Mouse (Mus musculus) stomach, embryonic 16.5 days (tissue): ENCODE data around the gene Sgk1. TPM values are rescaled to one million over a fixed set of nuclear protein-coding genes. Genes with fewer than 3 reads are reported as not detected.
"Not testable (repeated sequence)": the region's sequence is repeated elsewhere in the genome, so short reads cannot be mapped to it uniquely, and the experiment has no call there.

Source experiments
- ATAC-seq: fragments of 200-750 bp; cut with Nextera tagmentation; 2 replicates; pipeline ENCODE4 v1.8.0; 2017; ENCODE audit warnings: moderate number of reproducible peaks, moderate TSS enrichment; ENCODE audit not compliant: insufficient read depth, low FRiP score
- H3K27ac ChIP-seq: fragments of 300-500 bp; sonication (generic); 2 replicates; pipeline ENCODE4 v1.5.1; 2014; ENCODE audit warnings: low read length
- H3K27me3 ChIP-seq: fragments of 300-500 bp; sonication (generic); 2 replicates; pipeline ENCODE4 v1.6.1; 2014; ENCODE audit warnings: low read length, control low read depth, mixed read lengths; ENCODE audit not compliant: control insufficient read depth, insufficient read depth
- H3K36me3 ChIP-seq: fragments of 300-500 bp; sonication (generic); 2 replicates; pipeline ENCODE4 v1.6.1; 2014; ENCODE audit warnings: low read length; ENCODE audit not compliant: control insufficient read depth, insufficient read depth
- H3K4me1 ChIP-seq: fragments of 300-500 bp; sonication (generic); 2 replicates; pipeline ENCODE4 v1.6.1; 2014; ENCODE audit warnings: low read length, control low read depth, mixed read lengths; ENCODE audit not compliant: control insufficient read depth, insufficient read depth
- H3K4me2 ChIP-seq: fragments of 300-500 bp; sonication (generic); 2 replicates; pipeline ENCODE4 v1.6.1; 2014; ENCODE audit warnings: low read depth, low read length, mixed read lengths
- H3K4me3 ChIP-seq: fragments of 300-500 bp; sonication (generic); replicated peaks from 2 replicates; pipeline ENCODE4 v1.5.1; 2014; ENCODE audit warnings: mild to moderate bottlenecking, low read length
- H3K9ac ChIP-seq: fragments of 300-500 bp; sonication (generic); 2 replicates; pipeline ENCODE4 v1.6.1; 2014; ENCODE audit warnings: low read length
- H3K9me3 ChIP-seq: fragments of 300-500 bp; sonication (generic); replicated peaks from 2 replicates; pipeline ENCODE4 v1.6.1; 2016; ENCODE audit warnings: low read length, control low read depth; ENCODE audit not compliant: control insufficient read depth
- WGBS: fragments of 180-500 bp; shearing (Covaris S2); extraction: QIAGEN DNeasy Blood & Tissue Kit; methylation state at CpG from one replicate; pipeline ENCODE4 v1.1.7; 2014; 5-methylcytosine and 5-hydroxymethylcytosine counted together
- polyA plus RNA-seq: library from polyadenylated mRNA; unstranded; fragments of >200 nt; fragmentation: Nextera tagmentation; extraction: Ambion mirVana; gene quantifications from 2 replicates; pipeline ENCODE4 v1.2.1, GENCODE M21; 2015

Gene Sgk1
- polyA plus RNA-seq, 1 experiment from 2014 or later, result 34.3 TPM

DNA sequence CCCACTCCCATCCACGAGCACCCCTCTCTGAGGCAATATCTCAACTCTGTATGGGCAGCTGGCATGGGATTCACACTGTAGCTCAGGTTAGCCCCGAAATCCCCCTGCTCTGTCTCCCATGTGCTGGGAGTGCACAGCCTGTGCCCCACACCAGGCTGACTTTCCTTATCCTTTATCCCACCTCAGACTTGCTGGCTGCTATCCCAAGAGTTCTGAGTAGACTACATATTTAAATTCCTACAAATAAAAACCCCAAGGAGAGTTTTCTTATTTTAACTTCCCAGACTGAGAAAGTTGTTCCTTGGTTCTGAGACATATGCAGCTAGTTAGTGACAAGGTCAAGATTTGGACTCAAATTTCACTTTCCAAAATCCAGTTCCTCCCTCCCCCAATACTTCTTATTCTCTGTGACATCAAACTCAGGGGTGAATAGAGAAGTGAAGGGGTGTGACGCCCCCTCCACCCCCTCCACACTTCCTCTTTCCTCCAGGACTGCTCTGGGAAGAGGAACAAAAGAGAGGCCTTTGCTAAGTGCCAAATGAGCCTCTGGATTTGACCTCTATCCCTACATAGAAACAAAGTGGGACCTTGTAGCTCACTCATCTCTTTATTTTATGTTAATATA lies 7.3 kb downstream of the Sgk1 start:
- Histone ChIP-seq H3K27me3 (no peaks in the 10 kb centered on the region), H3K4me2 (no peak overlapping the region), H3K4me1 (no peaks in the 10 kb centered on the region), H3K4me3 (no peak overlapping the region), H3K9ac (no peak overlapping the region), H3K9me3 (0 out of 2 replicates have a peak, but pooled peaks cover 2% of the 10 kb centered on the region), H3K27ac (no peak overlapping the region), H3K36me3 (no peaks in the 10 kb centered on the region)
- 64% methylated on average over 3 of the region's 3 CpGs for WGBS
- no peak for ATAC-seq

DNA sequence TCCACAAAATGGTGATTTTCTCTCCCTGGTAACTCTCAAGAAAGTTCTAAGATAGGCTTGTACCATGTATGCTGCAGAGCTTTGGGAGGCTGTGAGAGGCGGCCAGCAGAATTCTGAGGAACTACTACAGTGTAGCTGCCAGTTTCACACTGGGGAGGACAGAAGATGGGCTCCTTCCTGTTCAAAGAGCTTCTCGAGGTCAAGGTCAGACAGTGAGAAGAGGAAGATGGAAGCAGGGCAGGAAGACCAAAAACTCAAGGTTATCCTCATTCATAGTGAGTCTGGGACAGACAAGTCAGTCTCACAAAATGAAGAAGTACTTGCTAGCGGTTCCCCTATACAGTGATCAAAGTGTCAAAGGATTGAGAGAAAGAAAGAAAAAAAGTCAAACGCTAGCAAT lies 8.3 kb downstream of the Sgk1 start:
- 82% methylated on average over 4 of the region's 4 CpGs for WGBS
- H3K9ac ChIP-seq, result no peak overlapping the region
- no peak overlapping the region for H3K4me3 ChIP-seq
- H3K4me2 ChIP-seq, result no peak overlapping the region
- H3K27ac ChIP-seq, result no peak overlapping the region
- H3K27me3 ChIP-seq, result no peaks in the 10 kb centered on the region
- ATAC-seq, result no peak
- no peaks in the 10 kb centered on the region for H3K4me1 ChIP-seq
- 0 out of 2 replicates have a peak, but pooled peaks cover 2% of the 10 kb centered on the region for H3K9me3 ChIP-seq
- no peaks in the 10 kb centered on the region for H3K36me3 ChIP-seq

- H3K27ac ChIP-seq, result no peak overlapping the region
- no peak overlapping the region for H3K9ac ChIP-seq
- WGBS, result 53% methylated on average over 7 of the region's 7 CpGs
- no peaks in the 10 kb centered on the region for H3K4me1 ChIP-seq
- no peak overlapping the region for H3K4me2 ChIP-seq
- no peak for ATAC-seq
- no peaks in the 10 kb centered on the region for H3K36me3 ChIP-seq
- H3K27me3 ChIP-seq, result no peaks in the 10 kb centered on the region
- 0 out of 2 replicates have a peak, but pooled peaks cover 2% of the 10 kb centered on the region for H3K9me3 ChIP-seq
- no peak overlapping the region for H3K4me3 ChIP-seq
These were observed 9.5 kb downstream of the Sgk1 start for GRCm38 (mm10) chr10:21891442-21891841.

DNA sequence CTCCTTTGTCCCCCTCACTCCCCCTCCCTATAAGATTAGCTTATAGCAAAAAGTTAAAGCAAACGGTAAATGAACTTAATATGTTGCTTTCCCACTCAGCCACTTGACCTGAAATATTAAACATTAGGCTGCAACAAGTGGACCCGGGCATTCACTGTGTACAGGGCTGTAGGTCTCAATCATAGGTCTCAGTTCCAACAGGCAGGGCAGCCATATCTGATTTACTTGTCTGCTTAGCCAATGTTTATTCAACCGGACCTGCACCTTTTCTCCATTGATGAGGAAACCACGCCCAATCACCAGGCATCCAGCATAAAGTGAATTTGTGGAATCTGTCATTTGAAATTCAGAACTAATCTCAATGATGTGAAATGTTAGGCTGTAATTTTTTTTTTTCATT lies 10.1 kb downstream of the Sgk1 start:
- Histone ChIP-seq H3K27me3 (no peaks in the 10 kb centered on the region), H3K9me3 (0 out of 2 replicates have a peak, but pooled peaks cover 2% of the 10 kb centered on the region), H3K36me3 (no peaks in the 10 kb centered on the region), H3K4me1 (no peaks in the 10 kb centered on the region), H3K4me3 (no peak overlapping the region), H3K9ac (no peak overlapping the region), H3K4me2 (no peak overlapping the region), H3K27ac (no peak overlapping the region)
- 49% methylated on average over 4 of the region's 4 CpGs for WGBS
- ATAC-seq, result no peak

DNA sequence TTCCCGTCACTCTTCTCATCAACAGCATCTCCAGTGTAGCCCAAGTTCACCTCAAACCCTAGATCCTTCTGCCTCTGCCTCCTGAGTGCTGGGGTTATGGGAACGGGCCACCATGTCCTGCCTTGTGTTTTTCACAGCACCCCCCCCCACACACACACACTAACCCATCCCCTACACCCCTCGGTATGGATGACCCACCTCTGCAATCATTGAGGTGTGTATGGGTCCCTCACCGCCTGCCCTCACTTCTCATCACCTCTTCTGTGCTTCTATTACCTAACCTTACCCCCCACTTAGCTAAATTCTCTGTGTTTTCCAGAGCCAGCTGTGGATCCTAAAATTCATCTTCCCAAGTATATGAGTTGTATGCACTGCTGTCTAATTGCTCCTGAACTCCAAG lies 16.4 kb downstream of the Sgk1 start:
- Histone ChIP-seq H3K36me3 (no peaks in the 10 kb centered on the region), H3K27me3 (no peaks in the 10 kb centered on the region), H3K4me3 (no peak overlapping the region), H3K9me3 (0 out of 2 replicates have a peak, but pooled peaks cover under 1% of the 10 kb centered on the region), H3K9ac (no peak overlapping the region), H3K4me2 (no peak overlapping the region), H3K27ac (no peak overlapping the region), H3K4me1 (no peaks in the 10 kb centered on the region)
- no peak for ATAC-seq
- 95% methylated on average over 4 of the region's 4 CpGs for WGBS

GRCm38 (mm10) chr10:21898851-21899250 lies 16.9 kb downstream of the Sgk1 start:
- not testable (repeated sequence) for H3K4me1 ChIP-seq, H3K36me3 ChIP-seq, H3K27ac ChIP-seq, H3K9ac ChIP-seq, H3K4me3 ChIP-seq, H3K9me3 ChIP-seq, H3K27me3 ChIP-seq, H3K4me2 ChIP-seq, ATAC-seq
- 92% methylated on average over 17 of the region's 17 CpGs for WGBS

GRCm38 (mm10) chr10:21899397-21899796 lies 17.4 kb downstream of the Sgk1 start:
- H3K9ac ChIP-seq, result no peak overlapping the region
- H3K36me3 ChIP-seq, result no peaks in the 10 kb centered on the region
- no peak overlapping the region for H3K4me2 ChIP-seq
- no peak overlapping the region for H3K27ac ChIP-seq
- H3K4me3 ChIP-seq, result no peak overlapping the region
- no peaks in the 10 kb centered on the region for H3K4me1 ChIP-seq
- no peak for ATAC-seq
- WGBS, result 92% methylated on average over 3 of the region's 3 CpGs
- no peaks in the 10 kb centered on the region for H3K27me3 ChIP-seq
- no peaks in the 10 kb centered on the region for H3K9me3 ChIP-seq

GRCm38 (mm10) chr10:21902152-21903140 lies 20.5 kb downstream of the Sgk1 start:
- Histone ChIP-seq H3K9me3 (no peaks in the 10 kb centered on the region), H3K4me1 (no peaks in the 10 kb centered on the region)
- no peak for ATAC-seq

GRCm38 (mm10) chr10:21904151-21904550 lies 22.2 kb downstream of the Sgk1 start:
- no peaks in the 10 kb centered on the region for H3K4me1 ChIP-seq
- no peaks in the 10 kb centered on the region for H3K9me3 ChIP-seq
- no peak overlapping the region for H3K27ac ChIP-seq
- no peaks in the 10 kb centered on the region for H3K27me3 ChIP-seq
- WGBS, result 66% methylated on average over 2 of the region's 2 CpGs
- no peaks in the 10 kb centered on the region for H3K36me3 ChIP-seq
- ATAC-seq, result no peak
- no peak overlapping the region for H3K4me3 ChIP-seq
- H3K4me2 ChIP-seq, result no peak overlapping the region
- no peak overlapping the region for H3K9ac ChIP-seq

More at GRCm38 (mm10) chr10:21902152-21903140, 20.5 kb downstream of the Sgk1 start:
- H3K4me2 ChIP-seq, result no peak overlapping the region
- WGBS, result 87% methylated on average over 10 of the region's 10 CpGs
- no peak overlapping the region for H3K9ac ChIP-seq
- no peaks in the 10 kb centered on the region for H3K36me3 ChIP-seq
- no peak overlapping the region for H3K27ac ChIP-seq
- H3K4me3 ChIP-seq, result no peak overlapping the region
- H3K27me3 ChIP-seq, result no peaks in the 10 kb centered on the region
